Mouse (Mus musculus): ENCODE data around the gene Mfng.

GRCm38 (mm10) chr15:78807141-78807540 lies 33.9 kb upstream of the Mfng start:
- TF ChIP-seq CTCF (IDR thresholded peaks at IDR 0.05; ENCODE audit: control insufficient read depth, insufficient read depth, low read length), result no peak
- no peak for TF ChIP-seq POLR2A (IDR thresholded peaks at IDR 0.05; ENCODE audit: borderline replicate concordance, control insufficient read depth, low read depth, low read length)

Measured in bone marrow, adult 2 months (tissue).